12 mouse cellular contexts compared by ENCODE assay signal in genomic region chr13:101696827-101697226, GRCm38 (mm10).
DNase-seq lines count a peak whose midpoint lies in the region; ATAC-seq lines count a peak whose summit lies in the region.
"Had no signal": no experiment of that assay in that cellular context is flagged by ENCODE, and none has a peak within 500 bp of the region (broad histone marks: within the 10 kb centered on the region; RNA-seq: fewer than 3 reads in every experiment).

No protein-coding gene starts in this region.

- intact Hi-C loops in gastrocnemius, postnatal 14 days (cut with DNase I; ENCODE audit: low total_unique reads): loop anchor here (5.0 kb wide), 1 partner anchor 185 kb away; no protein-coding TSS in a partner anchor

- H3K27me3 ChIP-seq in liver, embryonic 12.5 days (replicated peaks): no peaks in the 10 kb centered on the region
- no peaks in the 10 kb centered on the region for H3K27me3 ChIP-seq in liver, embryonic 11.5 days (replicated peaks; ENCODE audit: control insufficient read depth, insufficient read depth, low read length)
- no peaks in the 10 kb centered on the region for H3K27me3 ChIP-seq in stomach, embryonic 16.5 days (ENCODE audit: control insufficient read depth, insufficient read depth, low read length)

- no peaks in the 10 kb centered on the region for H3K9me3 ChIP-seq in liver, embryonic 12.5 days (replicated peaks)
- no peaks in the 10 kb centered on the region for H3K9me3 ChIP-seq in liver, embryonic 11.5 days (ENCODE audit: control insufficient read depth, low read length)
- H3K9me3 ChIP-seq in stomach, embryonic 16.5 days (replicated peaks; ENCODE audit: control insufficient read depth, low read length): no peaks in the 10 kb centered on the region

- no peak for ATAC-seq in liver, embryonic 12.5 days
- no peak for ATAC-seq in liver, embryonic 11.5 days (replicated peaks; ENCODE audit: low FRiP score)
- peak; percentile 50 for ATAC-seq in CD4-positive, CD25-positive, alpha-beta regulatory T cell, adult 4 months
- no peak for ATAC-seq in stomach, embryonic 16.5 days (ENCODE audit: insufficient read depth, low FRiP score)

- WGBS in liver, embryonic 12.5 days (ENCODE audit: insufficient replicate concordance): 58% methylated on average over 7 of the region's 7 CpGs
- 74% methylated on average over 7 of the region's 7 CpGs for WGBS in liver, embryonic 11.5 days
- 56% methylated on average over 7 of the region's 7 CpGs for WGBS in stomach, embryonic 16.5 days

- H3K9ac ChIP-seq in liver, embryonic 12.5 days: no peak overlapping the region
- no peak overlapping the region for H3K9ac ChIP-seq in liver, embryonic 11.5 days (ENCODE audit: low read depth, low read length)
- 0 out of 2 replicates have a peak overlapping the region, but pooled peaks have one; percentile 37 for H3K9ac ChIP-seq in stomach, embryonic 16.5 days (ENCODE audit: low read length)

- 0 out of 2 replicates have a peak overlapping the region, but pooled peaks have one; percentile 11 for H3K27ac ChIP-seq in liver, embryonic 12.5 days
- H3K27ac ChIP-seq in liver, embryonic 11.5 days (ENCODE audit: low read depth, low read length): no peak overlapping the region
- peak overlapping the region; percentile 46 for H3K27ac ChIP-seq in stomach, embryonic 16.5 days (ENCODE audit: low read length)

- no peak overlapping the region for H3K4me2 ChIP-seq in liver, embryonic 12.5 days
- H3K4me2 ChIP-seq in liver, embryonic 11.5 days: no peak overlapping the region
- H3K4me2 ChIP-seq in stomach, embryonic 16.5 days (ENCODE audit: low read depth, low read length): no peak overlapping the region

- no peak for DNase-seq in liver, embryonic 11.5 days (ENCODE audit: low spot score)
- DNase-seq in kidney, adult 8-10 months: peak; percentile 32 to 62
- no peak for DNase-seq in cerebellum, postnatal 36 days
- no peak for DNase-seq in gastrocnemius, postnatal 14 days
- DNase-seq: adrenal gland, postnatal 10 days; cerebellum, adult 11 months; gastrocnemius, postnatal 10 days; heart, postnatal 10 days; midbrain, embryonic 14.5 days had no signal

- H3K4me1 ChIP-seq in liver, embryonic 12.5 days: peaks cover 45% of the 10 kb centered on the region
- H3K4me1 ChIP-seq in liver, embryonic 11.5 days (replicated peaks; ENCODE audit: control insufficient read depth, insufficient read depth, low read length): peaks cover 22% of the 10 kb centered on the region
- H3K4me1 ChIP-seq in stomach, embryonic 16.5 days (ENCODE audit: control insufficient read depth, insufficient read depth, low read length): peaks cover 45% of the 10 kb centered on the region

- H3K36me3 ChIP-seq in liver, embryonic 12.5 days: peaks cover 33% of the 10 kb centered on the region
- H3K36me3 ChIP-seq in liver, embryonic 11.5 days (ENCODE audit: control insufficient read depth, insufficient read depth, low read length): peaks cover 7% of the 10 kb centered on the region; the same call in 1 of the 2 replicates
- H3K36me3 ChIP-seq in stomach, embryonic 16.5 days (ENCODE audit: control insufficient read depth, insufficient read depth, low read length): peaks cover 3% of the 10 kb centered on the region

- no peak overlapping the region for H3K4me3 ChIP-seq in liver, embryonic 12.5 days
- H3K4me3 ChIP-seq in liver, embryonic 11.5 days (ENCODE audit: low read depth, low read length): no peak overlapping the region
- no peak overlapping the region for H3K4me3 ChIP-seq in stomach, embryonic 16.5 days (replicated peaks; ENCODE audit: low read length)

Comparison
In these comparisons a context has a peak if more than half of its experiments do, and no peak if none do; other contexts are left out.
1. DNase-seq: peak in kidney, adult 8-10 months (2 of 2); none in liver, embryonic 11.5 days (single experiment), cerebellum, postnatal 36 days (0 of 2) and gastrocnemius, postnatal 14 days (single experiment).